Mouse (Mus musculus) lung, postnatal 0 days (tissue): ENCODE results near the gene Ptdss2. TPM values are rescaled to one million over a fixed set of nuclear protein-coding genes. Genes with fewer than 3 reads are reported as not detected.

ENCODE experiments used
- ATAC-seq: fragments of 200-750 bp; cut with Nextera tagmentation; 2 replicates; pipeline ENCODE4 v1.8.0; 2017; ENCODE audit warnings: moderate library complexity
- DNase-seq: peaks from one replicate; pipeline ENCODE4 v3.0.0-alpha.2; 2016; ENCODE audit warnings: low spot score
- H3K27ac ChIP-seq: fragments of 300-500 bp; sonication (generic); 2 replicates; pipeline ENCODE4 v1.5.1; 2014; ENCODE audit warnings: antibody characterized with exemption, mild to moderate bottlenecking, low read length, mixed read lengths
- H3K27me3 ChIP-seq: fragments of 300-500 bp; sonication (generic); replicated peaks from 2 replicates; pipeline ENCODE4 v1.6.1; 2014; ENCODE audit warnings: low read length, mixed read lengths; ENCODE audit not compliant: insufficient read depth
- H3K36me3 ChIP-seq: fragments of 300-500 bp; sonication (generic); 2 replicates; pipeline ENCODE4 v1.6.1; 2014; ENCODE audit warnings: low read length, mixed read lengths; ENCODE audit not compliant: insufficient read depth
- H3K4me1 ChIP-seq: fragments of 300-500 bp; sonication (generic); 2 replicates; pipeline ENCODE4 v1.6.1; 2014; ENCODE audit warnings: antibody characterized with exemption, low read depth, low read length, mixed read lengths; ENCODE audit not compliant: insufficient read depth
- H3K4me2 ChIP-seq: fragments of 300-500 bp; sonication (generic); replicated peaks from 2 replicates; pipeline ENCODE4 v1.6.1; 2014; ENCODE audit warnings: low read depth, mild to moderate bottlenecking, low read length, moderate library complexity, mixed read lengths
- H3K4me3 ChIP-seq: fragments of 300-500 bp; sonication (generic); 2 replicates; pipeline ENCODE4 v1.5.1; 2014; ENCODE audit warnings: low read depth, low read length
- H3K9ac ChIP-seq: fragments of 300-500 bp; sonication (generic); replicated peaks from 2 replicates; pipeline ENCODE4 v1.6.1; 2014; ENCODE audit warnings: low read depth, mild to moderate bottlenecking
- H3K9me3 ChIP-seq: fragments of 300-500 bp; sonication (generic); 2 replicates; pipeline ENCODE4 v1.6.1; 2016; ENCODE audit warnings: low read length, mixed read lengths
- CTCF ChIP-seq: IDR thresholded peaks from 2 replicates; pipeline ENCODE4 v1.5.1; 2016; ENCODE audit warnings: antibody characterized with exemption, mild to moderate bottlenecking
- EP300 ChIP-seq: IDR thresholded peaks from 2 replicates; pipeline ENCODE4 v1.6.1; 2016; ENCODE audit warnings: antibody characterized with exemption, mild to moderate bottlenecking, control low read depth
- WGBS: fragments of 180-500 bp; shearing (Covaris S2); extraction: QIAGEN DNeasy Blood & Tissue Kit; methylation state at CpG from one replicate; pipeline ENCODE4 v1.1.7; 2014; 5-methylcytosine and 5-hydroxymethylcytosine counted together
- polyA plus RNA-seq: library from polyadenylated mRNA; unstranded; fragments of >200 nt; fragmentation: Nextera tagmentation; extraction: Ambion mirVana; gene quantifications from 2 replicates; pipeline ENCODE4 v1.2.1, GENCODE M21; 2015

The Ptdss2 gene
- polyA plus RNA-seq, 1 experiment from 2014 or later, result 39.1 TPM

DNA sequence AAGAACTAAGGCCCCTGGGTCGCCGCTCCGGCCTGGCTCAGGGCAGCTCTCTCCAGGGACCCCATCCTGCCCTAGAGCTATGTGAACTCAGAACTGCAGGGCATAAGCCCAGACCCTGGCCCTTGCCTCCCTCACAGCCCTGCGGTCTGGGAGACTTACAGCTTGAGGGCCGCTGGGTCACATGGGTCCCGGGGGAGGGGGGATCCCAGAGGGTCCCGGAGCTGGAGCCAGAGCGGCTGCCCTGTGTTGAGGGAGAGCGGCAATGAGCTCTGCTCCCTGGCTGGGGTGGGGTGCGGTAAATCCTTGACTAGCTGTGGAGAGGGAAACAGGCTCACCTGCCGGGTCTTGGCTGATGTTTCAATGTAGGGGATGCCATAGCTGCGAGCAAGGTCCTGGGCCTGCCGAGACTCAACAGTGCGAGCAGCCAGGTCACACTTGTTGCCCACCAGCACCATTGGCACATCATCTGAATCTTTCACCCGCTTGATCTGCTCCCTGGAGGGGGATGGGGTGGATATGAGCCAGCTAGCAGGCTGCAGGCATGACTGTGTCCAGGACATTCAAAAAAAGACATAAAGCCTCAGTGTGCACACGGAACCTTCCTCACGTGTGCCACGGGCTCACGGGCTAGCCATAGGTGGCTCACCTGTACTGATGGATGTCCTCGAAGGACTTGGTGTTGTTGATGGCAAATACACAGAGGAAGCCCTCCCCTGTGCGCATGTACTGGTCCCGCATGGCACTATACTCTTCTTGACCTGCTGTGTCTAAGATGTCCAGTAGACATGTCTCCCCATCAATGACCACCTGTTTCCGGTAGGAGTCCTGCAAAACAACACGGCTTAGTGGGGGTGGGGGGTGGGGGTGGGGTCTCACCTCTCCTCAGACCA is 69.9 kb downstream of the Ptdss2 start:
- Histone ChIP-seq H3K27me3 (no peaks in the 10 kb centered on the region), H3K9me3 (no peaks in the 10 kb centered on the region), H3K9ac (no peak overlapping the region), H3K36me3 (peaks cover 29% of the 10 kb centered on the region), H3K4me1 (peaks cover 14% of the 10 kb centered on the region; the same call in 1 of the 2 replicates), H3K4me2 (peak overlapping the region; percentile 93), H3K27ac (no peak overlapping the region), H3K4me3 (no peak overlapping the region)
- WGBS, result 86% methylated on average over 24 of the region's 24 CpGs
- no peak for TF ChIP-seq CTCF
- ATAC-seq, result no peak
- no peak for DNase-seq

DNA sequence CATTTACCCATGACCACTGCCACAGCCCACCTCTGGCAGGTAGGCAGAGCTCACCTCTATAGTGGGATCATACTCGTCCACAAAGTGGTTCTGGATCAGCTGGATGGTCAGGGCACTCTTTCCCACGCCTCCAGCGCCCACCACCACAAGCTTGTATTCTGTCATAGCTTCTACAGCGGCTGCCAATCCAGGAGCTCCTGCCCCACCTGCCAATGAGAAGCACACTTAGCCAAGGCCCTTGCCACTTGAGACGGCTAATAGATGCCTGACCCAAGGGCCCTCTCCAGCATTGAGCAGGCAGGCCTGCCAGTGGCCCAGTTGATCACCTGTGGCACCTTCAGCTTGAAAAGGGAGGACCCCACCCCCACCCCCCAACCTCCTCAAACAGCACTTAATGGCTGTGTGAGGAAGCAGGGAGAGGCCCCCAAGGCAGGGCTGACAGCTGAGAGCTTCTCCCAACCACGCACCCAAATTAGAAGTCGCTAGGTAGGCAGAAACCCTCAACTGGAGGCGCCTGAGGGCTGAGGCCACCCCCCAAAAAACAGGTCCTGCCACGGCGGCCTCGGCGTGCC is 70.7 kb downstream of the Ptdss2 start:
- ATAC-seq, result peak; percentile 19
- TF ChIP-seq CTCF (no peak), EP300 (no peak)
- peak overlapping the region; percentile 93 for H3K4me2 ChIP-seq
- H3K4me3 ChIP-seq, result peak overlapping the region; percentile 90
- H3K36me3 ChIP-seq, result peaks cover 29% of the 10 kb centered on the region
- WGBS, result 20% methylated on average over 12 of the region's 12 CpGs
- no peaks in the 10 kb centered on the region for H3K9me3 ChIP-seq
- H3K27me3 ChIP-seq, result no peaks in the 10 kb centered on the region
- H3K9ac ChIP-seq, result peak overlapping the region; percentile 83
- DNase-seq, result peak; percentile 86
- H3K27ac ChIP-seq, result peak overlapping the region; percentile 90
- peaks cover 14% of the 10 kb centered on the region; the same call in 1 of the 2 replicates for H3K4me1 ChIP-seq

DNA sequence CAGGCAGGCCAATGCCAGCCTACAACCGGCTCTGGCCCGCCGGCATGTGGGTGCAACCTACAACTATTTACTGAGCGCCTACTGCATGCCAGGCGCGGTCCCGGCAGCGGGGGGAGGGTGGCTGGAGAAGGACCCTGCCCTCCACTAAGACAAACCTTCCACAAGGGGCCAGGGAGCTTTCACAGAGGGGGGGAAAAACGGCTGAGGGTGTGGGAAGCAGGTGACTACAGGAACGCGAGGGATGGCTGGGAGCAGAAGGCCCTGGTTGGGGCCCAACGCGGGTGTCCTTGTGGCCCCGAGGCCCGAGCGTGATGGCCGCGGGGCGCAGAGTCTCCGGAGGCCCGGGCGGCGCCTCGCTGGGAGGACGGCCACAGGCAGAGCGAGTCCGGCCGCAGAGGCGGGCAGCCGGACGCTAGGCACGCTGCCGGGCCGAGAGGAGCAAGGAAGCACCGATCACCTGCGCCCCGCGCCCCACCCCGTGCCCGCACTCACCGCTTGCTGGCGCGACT is 71.2 kb downstream of the Ptdss2 start:
- Histone ChIP-seq H3K27ac (peak overlapping the region; percentile 90), H3K4me1 (peaks cover 14% of the 10 kb centered on the region; the same call in 1 of the 2 replicates), H3K9me3 (no peaks in the 10 kb centered on the region), H3K27me3 (no peaks in the 10 kb centered on the region), H3K4me3 (peak overlapping the region; percentile 90), H3K36me3 (peaks cover 29% of the 10 kb centered on the region), H3K4me2 (peak overlapping the region; percentile 93), H3K9ac (peak overlapping the region; percentile 83)
- DNase-seq (peak; percentile 49), ATAC-seq (peak; percentile 16)
- 6% methylated on average over 26 of the region's 43 CpGs for WGBS
- no peak for TF ChIP-seq EP300

DNA sequence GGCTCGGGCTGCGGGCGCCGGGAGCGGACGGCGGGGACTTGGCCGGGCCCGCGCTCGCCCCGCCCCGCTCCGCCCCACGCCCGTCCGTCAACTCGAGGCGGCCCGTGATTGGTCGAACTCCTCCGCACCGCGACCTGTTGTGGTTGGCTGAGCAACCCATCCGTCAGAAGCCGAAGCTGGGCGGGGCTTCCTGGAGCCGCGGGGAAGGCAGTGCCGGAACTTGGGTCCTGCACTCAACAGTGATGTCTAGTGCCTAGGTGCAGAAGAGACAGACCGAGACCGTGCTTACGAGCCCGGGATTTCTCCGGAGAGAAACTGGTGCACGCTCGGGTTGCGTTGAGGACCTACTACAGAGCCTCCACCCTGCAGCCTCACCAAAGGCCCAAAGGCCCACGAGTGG is 71.8 kb downstream of the Ptdss2 start, which contains the start of the genes Hras and Lrrc56:
TSS of gene Hras (minus strand) at position 58 of the 400 bp plus-strand sequence.
TSS of gene Lrrc56 (plus strand) at position 210 of the 400 bp plus-strand sequence.
- Histone ChIP-seq H3K9me3 (no peaks in the 10 kb centered on the region), H3K27me3 (no peaks in the 10 kb centered on the region), H3K4me2 (peak within 1 kb of the TSS; percentile 93), H3K4me3 (peak within 1 kb of the TSS; percentile 90), H3K27ac (peak within 1 kb of the TSS; percentile 90), H3K36me3 (peaks cover 29% of the 10 kb centered on the region), H3K4me1 (peaks cover 14% of the 10 kb centered on the region; the same call in 1 of the 2 replicates), H3K9ac (peak within 1 kb of the TSS; percentile 83)
- DNase-seq (peak; percentile 98), ATAC-seq (peak; percentile 96)
- TF ChIP-seq EP300 (no peak), CTCF (no peak)
- under 1% methylated on average over 26 of the region's 39 CpGs for WGBS

DNA sequence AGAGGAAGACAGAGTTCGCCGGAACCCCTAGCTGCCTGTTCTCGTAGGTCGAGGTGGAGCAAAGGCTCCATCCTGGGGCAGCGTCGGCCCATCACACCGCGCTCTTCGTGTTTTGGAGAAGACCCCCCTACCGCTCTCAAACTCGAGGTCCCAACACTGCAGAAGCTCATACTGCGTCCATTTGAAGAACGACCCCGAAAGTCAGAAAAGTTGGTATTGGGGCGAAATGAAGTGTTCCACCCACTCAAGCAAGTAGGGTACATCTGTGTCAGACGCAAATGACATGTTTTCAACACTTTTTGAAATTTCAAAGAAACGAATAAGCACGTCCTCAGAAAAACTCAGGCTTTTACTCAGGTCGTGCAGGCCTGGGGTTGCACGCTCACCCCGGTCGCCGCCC is 72.2 kb downstream of the Ptdss2 start:
- H3K9me3 ChIP-seq, result no peaks in the 10 kb centered on the region
- no peak for TF ChIP-seq EP300
- no peak for TF ChIP-seq CTCF
- H3K4me3 ChIP-seq, result peak overlapping the region; percentile 90
- H3K4me1 ChIP-seq, result peaks cover 14% of the 10 kb centered on the region; the same call in 1 of the 2 replicates
- DNase-seq (no peak), ATAC-seq (no peak)
- WGBS, result under 1% methylated on average over 23 of the region's 23 CpGs
- H3K36me3 ChIP-seq, result peaks cover 26% of the 10 kb centered on the region
- H3K27me3 ChIP-seq, result no peaks in the 10 kb centered on the region
- H3K27ac ChIP-seq, result peak overlapping the region; percentile 71; the same call in 1 of the 2 replicates
- H3K9ac ChIP-seq, result peak overlapping the region; percentile 34; the same call in 1 of the 2 replicates
- peak overlapping the region; percentile 93 for H3K4me2 ChIP-seq

DNA sequence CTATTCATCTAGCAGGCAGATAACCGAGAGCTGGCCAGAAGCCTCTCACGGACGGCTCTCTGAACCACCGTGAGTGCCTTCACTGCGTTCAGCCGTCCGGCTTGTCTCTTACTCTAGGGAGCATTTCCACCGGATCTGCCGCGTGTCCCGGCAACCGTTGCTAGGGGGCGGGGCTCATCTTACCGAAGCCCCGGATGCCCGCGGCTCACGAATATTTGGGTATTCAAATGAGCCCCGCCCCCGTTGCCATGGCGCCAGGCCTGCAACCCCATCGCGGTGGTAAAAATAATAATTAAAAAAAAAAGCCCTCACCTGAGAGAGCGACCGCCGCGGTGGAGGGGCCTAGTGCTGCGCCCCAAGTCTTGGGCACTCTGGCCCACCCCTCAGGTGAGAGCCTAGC is 72.6 kb downstream of the Ptdss2 start:
- H3K27ac ChIP-seq, result peak overlapping the region; percentile 71; the same call in 1 of the 2 replicates
- TF ChIP-seq CTCF, result no peak
- no peak for TF ChIP-seq EP300
- WGBS, result under 1% methylated on average over 28 of the region's 28 CpGs
- H3K9ac ChIP-seq, result peak overlapping the region; percentile 34; the same call in 1 of the 2 replicates
- peaks cover 14% of the 10 kb centered on the region; the same call in 1 of the 2 replicates for H3K4me1 ChIP-seq
- ATAC-seq, result 0 out of 2 replicates have a peak, but pooled peaks have one; percentile 8
- peak overlapping the region; percentile 90 for H3K4me3 ChIP-seq
- peak overlapping the region; percentile 93 for H3K4me2 ChIP-seq
- H3K9me3 ChIP-seq, result no peaks in the 10 kb centered on the region
- H3K27me3 ChIP-seq, result no peaks in the 10 kb centered on the region
- H3K36me3 ChIP-seq, result peaks cover 22% of the 10 kb centered on the region
- peak; percentile 83 for DNase-seq
